ENCODE assay signal across 9 mouse cellular contexts in the genomic region with DNA sequence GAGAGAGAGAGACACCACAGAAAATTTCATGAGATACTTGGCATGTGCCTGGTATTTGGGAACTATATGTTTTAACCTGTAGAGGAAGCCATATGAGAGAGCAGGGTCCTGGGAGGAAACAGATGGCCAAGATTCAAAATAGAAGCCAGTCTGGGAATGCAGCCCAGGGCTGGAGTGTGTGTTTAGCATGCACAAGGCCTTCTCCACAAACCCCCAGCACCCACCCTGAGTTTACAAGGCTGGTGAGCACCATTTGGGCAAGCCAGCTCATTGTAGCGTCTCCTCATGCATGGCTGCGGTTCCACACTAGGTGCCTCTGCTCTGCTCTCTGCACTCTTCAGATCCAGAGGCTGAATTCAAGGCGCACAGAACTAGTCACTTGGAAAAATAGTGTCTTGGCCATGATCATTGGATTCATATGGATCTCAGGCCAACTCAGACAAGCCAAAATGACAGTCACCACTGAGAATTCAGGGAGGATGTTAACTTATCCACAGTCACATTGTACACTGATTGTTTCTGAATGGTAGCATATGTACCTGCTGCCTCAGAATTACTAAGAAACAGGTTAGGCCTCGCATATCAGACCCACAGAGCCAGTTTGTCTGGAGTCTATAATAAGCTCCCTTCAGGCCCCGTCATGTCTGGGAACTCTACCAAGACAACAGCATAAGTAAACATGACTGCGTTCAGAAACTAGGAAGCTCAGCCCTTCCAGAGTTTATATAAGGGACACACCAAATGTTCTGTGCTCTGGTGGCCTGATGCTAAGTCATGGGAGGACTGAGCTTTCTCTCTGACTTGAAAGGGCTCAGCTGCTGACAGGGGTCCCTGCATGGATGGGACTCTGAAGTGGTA.
A peak's percentile ranks its signal among the peaks of the same experiment; 100 is the strongest.
DNase-seq lines count a peak whose midpoint lies in the region; ATAC-seq and TF ChIP-seq lines count a peak whose summit lies in the region.
"Had no signal": no experiment of that assay in that cellular context is flagged by ENCODE, and none has a peak within 500 bp of the region (broad histone marks: within the 10 kb centered on the region; RNA-seq: fewer than 3 reads in every experiment).

No protein-coding gene starts in this region.

- DNase-seq in gastrocnemius, adult 2 months, result no peak
- no peak for DNase-seq in gastrocnemius, postnatal 36 days
- DNase-seq in cerebellum, adult 11-12 months, result peak; percentile 85
- peak; percentile 57 for DNase-seq in left cerebral cortex, adult 11 months (ENCODE audit: low spot score)
- DNase-seq in right cerebral cortex, postnatal 25 days, result peak; percentile 70
- no peak for DNase-seq in adrenal gland, postnatal 25 days

- 46% methylated on average over 6 of the region's 6 CpGs for WGBS in heart, embryonic 15.5 days

- H3K9me3 ChIP-seq in heart, embryonic 15.5 days (replicated peaks), result no peaks in the 10 kb centered on the region

- H3K36me3 ChIP-seq in heart, embryonic 15.5 days, result no peaks in the 10 kb centered on the region

- H3K9ac ChIP-seq in heart, embryonic 15.5 days, result no peak overlapping the region
- H3K9ac ChIP-seq: liver, embryonic 14.5 days had no signal

- intact Hi-C loops in gastrocnemius, adult 2 months (cut with DNase I), result no loop called here
- intact Hi-C loops in gastrocnemius, postnatal 36 days (cut with DNase I), result no loop called here

- peak overlapping the region; percentile 84 for H3K27ac ChIP-seq in gastrocnemius, adult 2 months
- H3K27ac ChIP-seq in heart, embryonic 15.5 days, result peak overlapping the region; percentile 61
- H3K27ac ChIP-seq: liver, embryonic 14.5 days had no signal

- TF ChIP-seq CTCF in gastrocnemius, adult 2 months (IDR thresholded peaks at IDR 0.05), result no peak

- H3K4me3 ChIP-seq in gastrocnemius, adult 2 months, result no peak overlapping the region
- no peak overlapping the region for H3K4me3 ChIP-seq in heart, embryonic 15.5 days

- ATAC-seq in heart, embryonic 15.5 days (replicated peaks; ENCODE audit: insufficient number of reproducible peaks, insufficient read depth, low FRiP score, low read depth), result peak; percentile 50; the same call in 1 of the 2 replicates
- ATAC-seq in granulocyte monocyte progenitor cell, adult 5-6 weeks (replicated peaks; ENCODE audit: poor library complexity, severe bottlenecking), result no peak

- no peaks in the 10 kb centered on the region for H3K27me3 ChIP-seq in heart, embryonic 15.5 days

- peaks cover 22% of the 10 kb centered on the region for H3K4me1 ChIP-seq in heart, embryonic 15.5 days (replicated peaks)

- no peak overlapping the region for H3K4me2 ChIP-seq in heart, embryonic 15.5 days

Comparison
In these comparisons a context has a peak if more than half of its experiments do, and no peak if none do; other contexts are left out.
1. DNase-seq: peak in cerebellum, adult 11-12 months (single experiment), left cerebral cortex, adult 11 months (single experiment) and right cerebral cortex, postnatal 25 days (single experiment); none in gastrocnemius, adult 2 months (single experiment), gastrocnemius, postnatal 36 days (0 of 2) and adrenal gland, postnatal 25 days (single experiment).